Mouse (Mus musculus) kidney, postnatal 4 days (tissue): ENCODE measurements around the gene Map3k14.

Experiments used
- DNase-seq, 2 experiments: peaks; one replicate each; pipeline ENCODE4 v3.0.0; 2021; ENCODE audit warnings: mixed read lengths in 2 of 2

The Map3k14 gene

GRCm38 (mm10) chr11:103174411-103174832 is 92.8 kb downstream of the Map3k14 start:
- no peak for DNase-seq

- DNase-seq: peak in 1 of 2 experiments; percentile 11
Measured at GRCm38 (mm10) chr11:103173771-103174344, 93.4 kb downstream of the Map3k14 start.

GRCm38 (mm10) chr11:103173041-103173770 is 94.1 kb downstream of the Map3k14 start:
- no peak for DNase-seq

GRCm38 (mm10) chr11:103172392-103173040 is 94.8 kb downstream of the Map3k14 start:
- no peak for DNase-seq

- peak in 1 of 2 experiments; percentile 44 for DNase-seq
Measured at GRCm38 (mm10) chr11:103171703-103172391, 95.4 kb downstream of the Map3k14 start.

GRCm38 (mm10) chr11:103171286-103171620 is 96.0 kb downstream of the Map3k14 start:
- DNase-seq: no peak

- peak; percentile 57 to 72 for DNase-seq
Measured at GRCm38 (mm10) chr11:103170494-103171285, 96.6 kb downstream of the Map3k14 start, which contains the start of gene Fmnl1. Fmnl1 (plus strand) TSS chr11:103171107.

GRCm38 (mm10) chr11:103170111-103170493 is 97.2 kb downstream of the Map3k14 start:
- DNase-seq: no peak
